Mouse (Mus musculus): ENCODE data around the gene Nfkbil1.

DNA sequence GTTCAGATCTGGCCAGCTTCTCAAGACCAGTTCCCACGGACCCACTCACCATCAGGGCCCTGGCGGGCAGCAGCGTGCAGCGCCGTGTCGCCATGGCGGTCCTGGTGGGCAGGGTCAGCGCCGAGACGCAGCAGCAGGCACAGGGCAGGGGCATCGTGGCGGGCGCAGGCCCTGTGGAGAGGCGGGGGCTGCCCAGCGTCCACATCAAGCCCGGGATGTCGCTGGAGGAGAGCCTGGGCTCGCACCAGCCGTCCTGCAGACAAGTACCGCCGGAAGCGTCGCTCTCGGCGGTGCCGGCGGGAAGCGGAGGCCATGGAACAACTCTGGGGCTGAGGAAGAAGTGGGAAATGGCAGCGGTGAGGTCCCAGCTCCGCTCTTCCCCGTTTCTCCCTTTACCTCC, 689 bp downstream of the Nfkbil1 start:
- TF ChIP-seq CTCF (IDR thresholded peaks at IDR 0.05; ENCODE audit: control insufficient read depth, insufficient read depth, insufficient read length) (no peak), MAX (IDR thresholded peaks at IDR 0.05) (no peak), MYOD1 (IDR thresholded peaks at IDR 0.05; ENCODE audit: control insufficient read depth, insufficient read length, low read depth) (no peak)
